Mouse (Mus musculus): ENCODE results near the gene Slc25a1. TPM values are rescaled to one million over a fixed set of nuclear protein-coding genes. Genes with fewer than 3 reads are reported as not detected.
A peak's percentile ranks its signal among the peaks of the same experiment; 100 is the strongest.
"Not testable (repeated sequence)": the region's sequence is repeated elsewhere in the genome, so short reads cannot be mapped to it uniquely, and the experiment has no call there.

Slc25a1 gene
- 46.1 and 59.0 TPM in 2 replicates for polyA plus RNA-seq (2012; rRNA removed)

GRCm38 (mm10) chr16:17928087-17928580 lies at the start of gene Slc25a1:
TSS of gene Slc25a1 (minus strand) at chr16:17928219.
- peak in 1 of 2 experiments; percentile 67 for DNase-seq (ENCODE audit: low read depth in 1 of 2, low spot score in 2 of 2)
- under 1% methylated on average over 47 of the region's 47 CpGs for WGBS
- Histone ChIP-seq H3K27me3 (ENCODE audit: control insufficient read depth, insufficient read depth, low read length) (no peaks in the 10 kb centered on the region), H3K4me3 (ENCODE audit: extremely low read depth, insufficient read depth, insufficient read length) (peak within 1 kb of the TSS; percentile 81), H3K4me1 (ENCODE audit: control insufficient read depth, insufficient read depth, insufficient read length) (no peaks in the 10 kb centered on the region; the same call in 1 of the 2 replicates), H3K27ac (ENCODE audit: insufficient read depth, low read length) (peak within 1 kb of the TSS; percentile 84), H3K36me3 (ENCODE audit: control insufficient read depth, insufficient read depth, low read length) (0 out of 2 replicates have a peak, but pooled peaks cover 2% of the 10 kb centered on the region)
- TF ChIP-seq CTCF (IDR thresholded peaks at IDR 0.05; ENCODE audit: extremely low read depth, insufficient read depth, insufficient read length, insufficient replicate concordance) = no peak
- TF ChIP-seq POLR2A (IDR thresholded peaks at IDR 0.05; ENCODE audit: low read depth, low read length) = no peak

- 86% methylated on average over 5 of the region's 5 CpGs for WGBS
- no peak for DNase-seq (ENCODE audit: low read depth in 1 of 2, low spot score in 2 of 2)
- Histone ChIP-seq H3K27me3 (ENCODE audit: control insufficient read depth, insufficient read depth, low read length) (no peaks in the 10 kb centered on the region), H3K4me1 (ENCODE audit: control insufficient read depth, insufficient read depth, insufficient read length) (no peaks in the 10 kb centered on the region; the same call in 1 of the 2 replicates), H3K27ac (ENCODE audit: insufficient read depth, low read length) (no peak overlapping the region), H3K4me3 (ENCODE audit: extremely low read depth, insufficient read depth, insufficient read length) (no peak overlapping the region), H3K36me3 (ENCODE audit: control insufficient read depth, insufficient read depth, low read length) (no peaks in the 10 kb centered on the region)
- TF ChIP-seq CTCF (IDR thresholded peaks at IDR 0.05; ENCODE audit: extremely low read depth, insufficient read depth, insufficient read length, insufficient replicate concordance) = no peak
- no peak for TF ChIP-seq POLR2A (IDR thresholded peaks at IDR 0.05; ENCODE audit: low read depth, low read length)
These were observed 43.8 kb upstream of the Slc25a1 start for GRCm38 (mm10) chr16:17971853-17972252.

DNA sequence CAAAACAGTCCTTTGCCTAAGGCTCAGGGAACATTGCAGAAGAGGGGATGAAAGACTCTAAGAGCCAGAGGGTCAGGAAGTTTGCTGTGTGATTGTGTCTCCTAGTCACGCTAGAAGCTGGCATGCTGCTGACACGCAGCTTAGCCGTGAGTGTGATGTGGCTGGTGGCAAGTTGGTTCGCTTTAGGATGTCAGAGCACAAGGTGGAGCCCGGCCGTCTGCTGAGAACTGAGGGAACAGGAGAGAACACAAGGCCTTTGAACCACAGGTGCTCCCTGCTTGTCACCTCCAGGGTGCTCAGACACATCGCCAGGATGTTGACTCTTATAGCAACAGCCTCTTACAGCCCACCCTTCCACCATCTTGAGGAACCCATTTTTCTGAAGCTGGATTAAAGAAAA lies 34.1 kb upstream of the Slc25a1 start:
- Histone ChIP-seq H3K36me3 (ENCODE audit: control insufficient read depth, insufficient read depth, low read length) (no peaks in the 10 kb centered on the region), H3K27ac (ENCODE audit: insufficient read depth, low read length) (no peak overlapping the region), H3K4me3 (ENCODE audit: extremely low read depth, insufficient read depth, insufficient read length) (no peak overlapping the region), H3K4me1 (ENCODE audit: control insufficient read depth, insufficient read depth, insufficient read length) (no peaks in the 10 kb centered on the region), H3K27me3 (ENCODE audit: control insufficient read depth, insufficient read depth, low read length) (no peaks in the 10 kb centered on the region)
- DNase-seq (ENCODE audit: low read depth in 1 of 2, low spot score in 2 of 2) = no peak
- TF ChIP-seq POLR2A (IDR thresholded peaks at IDR 0.05; ENCODE audit: low read depth, low read length) (no peak), CTCF (IDR thresholded peaks at IDR 0.05; ENCODE audit: extremely low read depth, insufficient read depth, insufficient read length, insufficient replicate concordance) (no peak)
- WGBS = 77% methylated on average over 7 of the region's 7 CpGs

DNA sequence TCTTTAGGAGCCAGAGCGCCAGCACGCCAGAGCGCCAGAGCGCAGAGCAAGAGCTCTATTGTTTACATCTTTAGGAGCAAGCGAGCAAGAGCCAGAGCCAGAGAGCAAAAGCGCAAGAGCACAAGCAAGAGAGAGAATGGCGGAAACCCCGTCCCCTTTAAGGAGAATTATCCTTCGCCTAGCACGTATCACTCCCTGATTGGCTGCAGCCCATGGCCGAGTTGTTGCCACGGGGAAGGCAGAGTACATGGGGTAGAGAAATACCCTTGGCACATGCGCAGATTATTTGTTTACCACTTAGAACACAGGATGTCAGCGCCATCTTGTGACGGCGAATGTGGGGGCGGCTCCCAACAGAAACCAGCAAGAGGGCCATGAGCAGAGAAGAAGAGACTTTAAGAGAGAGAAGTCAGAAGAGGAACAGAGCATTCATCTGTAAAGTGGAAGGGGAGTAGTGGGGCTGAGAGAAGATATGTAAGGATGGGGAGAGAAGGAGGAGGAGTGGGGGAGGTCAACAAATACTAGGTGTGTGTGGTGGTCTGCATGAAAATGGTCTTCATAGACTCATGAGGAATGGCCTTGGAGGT lies 28.1 kb upstream of the Slc25a1 start:
- 96% methylated on average over 17 of the region's 17 CpGs for WGBS
- not testable (repeated sequence) for H3K4me3 ChIP-seq (ENCODE audit: extremely low read depth, insufficient read depth, insufficient read length); H3K27ac ChIP-seq (ENCODE audit: insufficient read depth, low read length); H3K4me1 ChIP-seq (ENCODE audit: control insufficient read depth, insufficient read depth, insufficient read length); H3K36me3 ChIP-seq (ENCODE audit: control insufficient read depth, insufficient read depth, low read length); H3K27me3 ChIP-seq (ENCODE audit: control insufficient read depth, insufficient read depth, low read length); DNase-seq (ENCODE audit: low read depth in 1 of 2, low spot score in 2 of 2)

DNA sequence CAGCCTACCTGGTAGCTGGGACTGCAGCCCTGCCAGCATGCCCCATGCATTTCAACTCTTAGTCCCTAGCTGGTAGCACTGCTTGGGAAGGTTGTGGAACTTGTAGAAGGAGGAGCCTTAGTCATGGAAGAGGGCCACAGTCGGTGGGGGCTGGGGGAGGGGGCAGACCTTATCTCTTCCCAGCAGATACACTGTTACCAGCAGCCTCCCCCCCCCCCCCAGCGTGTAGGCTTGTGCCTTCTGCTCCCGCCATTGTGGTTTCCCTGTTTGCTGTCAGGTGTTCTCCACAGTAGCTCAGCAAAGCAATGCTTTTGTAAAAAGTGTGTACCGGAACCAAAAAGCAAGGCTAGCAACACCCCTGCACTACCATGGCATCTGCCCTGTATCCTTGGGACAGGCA lies 23.6 kb upstream of the Slc25a1 start:
- no peak overlapping the region for H3K4me3 ChIP-seq (ENCODE audit: extremely low read depth, insufficient read depth, insufficient read length)
- TF ChIP-seq POLR2A (IDR thresholded peaks at IDR 0.05; ENCODE audit: low read depth, low read length) (no peak), CTCF (IDR thresholded peaks at IDR 0.05; ENCODE audit: extremely low read depth, insufficient read depth, insufficient read length, insufficient replicate concordance) (no peak)
- no peaks in the 10 kb centered on the region for H3K4me1 ChIP-seq (ENCODE audit: control insufficient read depth, insufficient read depth, insufficient read length)
- DNase-seq (ENCODE audit: low read depth in 1 of 2, low spot score in 2 of 2) = no peak
- H3K27ac ChIP-seq (ENCODE audit: insufficient read depth, low read length) = no peak overlapping the region
- no peaks in the 10 kb centered on the region for H3K36me3 ChIP-seq (ENCODE audit: control insufficient read depth, insufficient read depth, low read length)
- no peaks in the 10 kb centered on the region for H3K27me3 ChIP-seq (ENCODE audit: control insufficient read depth, insufficient read depth, low read length)
- 76% methylated on average over 4 of the region's 4 CpGs for WGBS

DNA sequence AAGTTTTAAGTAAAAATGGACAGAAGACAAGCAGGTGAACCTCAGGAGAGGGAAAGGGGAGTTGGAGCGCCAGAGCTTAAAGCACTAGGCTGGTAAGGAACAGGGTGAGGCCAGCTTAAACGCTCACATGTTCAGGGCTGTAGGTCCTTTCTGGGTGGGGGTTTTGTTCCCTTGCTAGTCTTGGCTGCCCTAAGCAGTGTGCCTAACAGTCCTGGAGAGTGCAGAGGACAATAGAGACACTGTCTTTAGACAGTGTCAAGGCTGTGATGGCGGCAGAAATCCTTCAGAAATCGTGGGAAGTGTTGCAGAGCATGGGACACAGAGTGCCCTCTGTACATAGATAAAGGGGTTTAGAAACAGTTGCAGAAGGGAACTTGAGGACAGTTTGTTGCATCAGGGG lies 22.0 kb upstream of the Slc25a1 start:
- no peak for DNase-seq (ENCODE audit: low read depth in 1 of 2, low spot score in 2 of 2)
- no peaks in the 10 kb centered on the region for H3K4me1 ChIP-seq (ENCODE audit: control insufficient read depth, insufficient read depth, insufficient read length)
- TF ChIP-seq POLR2A (IDR thresholded peaks at IDR 0.05; ENCODE audit: low read depth, low read length) (no peak), CTCF (IDR thresholded peaks at IDR 0.05; ENCODE audit: extremely low read depth, insufficient read depth, insufficient read length, insufficient replicate concordance) (no peak)
- no peak overlapping the region for H3K27ac ChIP-seq (ENCODE audit: insufficient read depth, low read length)
- 84% methylated on average over 4 of the region's 4 CpGs for WGBS
- H3K4me3 ChIP-seq (ENCODE audit: extremely low read depth, insufficient read depth, insufficient read length) = no peak overlapping the region
- no peaks in the 10 kb centered on the region for H3K27me3 ChIP-seq (ENCODE audit: control insufficient read depth, insufficient read depth, low read length)
- H3K36me3 ChIP-seq (ENCODE audit: control insufficient read depth, insufficient read depth, low read length) = no peaks in the 10 kb centered on the region

DNA sequence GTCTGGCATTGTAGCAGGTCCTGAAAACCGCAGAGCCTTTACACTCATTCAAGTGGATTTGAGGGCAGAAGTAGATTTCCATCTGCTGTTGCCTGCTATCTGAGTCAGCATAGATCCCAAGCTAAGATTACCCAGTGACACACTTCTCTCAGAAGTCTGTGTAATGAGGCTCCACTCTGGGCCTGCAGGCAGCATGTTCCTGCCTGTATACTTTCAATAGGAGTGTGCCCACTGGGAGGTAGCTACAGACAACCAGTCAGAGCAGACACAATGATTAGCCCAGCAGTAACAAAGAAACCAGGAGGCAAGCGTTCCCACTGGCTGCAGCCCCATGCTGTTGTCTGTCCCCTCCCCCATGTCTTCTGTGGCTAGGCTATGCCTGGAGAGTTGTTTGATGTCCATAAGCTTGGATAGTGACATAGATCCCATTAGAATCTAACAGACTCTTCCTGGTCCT lies 21.4 kb upstream of the Slc25a1 start:
- Histone ChIP-seq H3K4me1 (ENCODE audit: control insufficient read depth, insufficient read depth, insufficient read length) (no peaks in the 10 kb centered on the region), H3K27ac (ENCODE audit: insufficient read depth, low read length) (no peak overlapping the region), H3K4me3 (ENCODE audit: extremely low read depth, insufficient read depth, insufficient read length) (no peak overlapping the region), H3K36me3 (ENCODE audit: control insufficient read depth, insufficient read depth, low read length) (no peaks in the 10 kb centered on the region), H3K27me3 (ENCODE audit: control insufficient read depth, insufficient read depth, low read length) (no peaks in the 10 kb centered on the region)
- DNase-seq (ENCODE audit: low read depth in 1 of 2, low spot score in 2 of 2) = no peak
- TF ChIP-seq CTCF (IDR thresholded peaks at IDR 0.05; ENCODE audit: extremely low read depth, insufficient read depth, insufficient read length, insufficient replicate concordance) (no peak), POLR2A (IDR thresholded peaks at IDR 0.05; ENCODE audit: low read depth, low read length) (no peak)
- 62% methylated on average over 2 of the region's 2 CpGs for WGBS
